Mouse (Mus musculus) limb, embryonic 12.5 days (tissue): ENCODE data around the gene Dph5. TPM values are rescaled to one million over a fixed set of nuclear protein-coding genes. Genes with fewer than 3 reads are reported as not detected.

Source experiments
- ATAC-seq: fragments of 200-750 bp; cut with Nextera tagmentation; 2 replicates; pipeline ENCODE4 v1.8.0; 2017; ENCODE audit warnings: low read depth, moderate TSS enrichment; ENCODE audit not compliant: insufficient number of reproducible peaks, insufficient read depth, low FRiP score, low TSS enrichment
- H3K27ac ChIP-seq: fragments of 300-500 bp; sonication (generic); 2 replicates; pipeline ENCODE4 v1.5.1; 2016; ENCODE audit warnings: mild to moderate bottlenecking, moderate library complexity
- H3K27me3 ChIP-seq: fragments of 300-500 bp; sonication (generic); 2 replicates; pipeline ENCODE4 v1.6.1; 2016; ENCODE audit warnings: mild to moderate bottlenecking, moderate library complexity
- H3K36me3 ChIP-seq: fragments of 300-500 bp; sonication (generic); 2 replicates; pipeline ENCODE4 v1.6.1; 2016; ENCODE audit warnings: mild to moderate bottlenecking, moderate library complexity
- H3K4me1 ChIP-seq: fragments of 300-500 bp; sonication (generic); replicated peaks from 2 replicates; pipeline ENCODE4 v1.6.1; 2016
- H3K4me2 ChIP-seq: fragments of 300-500 bp; sonication (generic); 2 replicates; pipeline ENCODE4 v1.6.1; 2016; ENCODE audit warnings: mild to moderate bottlenecking, moderate library complexity
- H3K4me3 ChIP-seq: fragments of 300-500 bp; sonication (generic); replicated peaks from 2 replicates; pipeline ENCODE4 v1.5.1; 2016; ENCODE audit warnings: mild to moderate bottlenecking
- H3K9ac ChIP-seq: fragments of 300-500 bp; sonication (generic); replicated peaks from 2 replicates; pipeline ENCODE4 v1.6.1; 2016; ENCODE audit warnings: mild to moderate bottlenecking, moderate library complexity
- H3K9me3 ChIP-seq: fragments of 300-500 bp; sonication (generic); 2 replicates; pipeline ENCODE4 v1.6.1; 2016; ENCODE audit warnings: mild to moderate bottlenecking, moderate library complexity
- WGBS: fragments of 180-500 bp; shearing (Covaris S2); methylation state at CpG from one replicate; pipeline ENCODE4 v1.1.7; 2016; 5-methylcytosine and 5-hydroxymethylcytosine counted together
- microRNA-seq: library from miRNA; unstranded; fragments of <30 nt; microRNA quantifications from one replicate; pipeline ENCODE4, GENCODE M21; 2017
- polyA plus RNA-seq: library from polyadenylated mRNA; unstranded; fragments of >200 nt; fragmentation: Nextera tagmentation; extraction: Ambion mirVana; gene quantifications from 2 replicates; pipeline ENCODE4 v1.2.1, GENCODE M21; 2016

The Dph5 gene
- polyA plus RNA-seq, 1 experiment from 2014 or later = 25.7 TPM

DNA sequence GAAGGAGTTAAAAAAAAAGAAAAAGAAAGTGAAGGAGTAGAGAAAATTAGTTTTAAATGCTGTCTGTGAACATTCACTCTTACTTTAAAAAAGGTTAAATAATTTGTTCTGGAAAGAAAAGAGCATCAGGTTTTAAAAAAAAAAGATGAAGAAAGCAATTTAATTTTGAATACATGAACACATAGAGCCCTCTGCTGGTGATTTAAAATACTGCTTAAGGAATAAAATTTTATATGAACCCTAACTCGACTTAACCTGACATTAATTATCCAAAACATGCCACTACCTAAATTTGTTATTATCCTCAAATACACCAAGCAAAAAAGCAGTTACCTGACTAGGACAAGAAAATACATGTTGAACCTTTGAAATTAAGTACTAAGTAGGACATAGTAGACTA is 91.4 kb downstream of the Dph5 start:
- WGBS = 13% methylated on average over 1 of the region's 1 CpGs
- no peak overlapping the region for H3K9ac ChIP-seq
- no peaks in the 10 kb centered on the region for H3K4me1 ChIP-seq
- no peak overlapping the region for H3K4me2 ChIP-seq
- H3K27ac ChIP-seq = no peak overlapping the region
- H3K9me3 ChIP-seq = no peaks in the 10 kb centered on the region
- no peak for ATAC-seq
- no peak overlapping the region for H3K4me3 ChIP-seq
- no peaks in the 10 kb centered on the region for H3K27me3 ChIP-seq
- H3K36me3 ChIP-seq = peaks cover 60% of the 10 kb centered on the region

DNA sequence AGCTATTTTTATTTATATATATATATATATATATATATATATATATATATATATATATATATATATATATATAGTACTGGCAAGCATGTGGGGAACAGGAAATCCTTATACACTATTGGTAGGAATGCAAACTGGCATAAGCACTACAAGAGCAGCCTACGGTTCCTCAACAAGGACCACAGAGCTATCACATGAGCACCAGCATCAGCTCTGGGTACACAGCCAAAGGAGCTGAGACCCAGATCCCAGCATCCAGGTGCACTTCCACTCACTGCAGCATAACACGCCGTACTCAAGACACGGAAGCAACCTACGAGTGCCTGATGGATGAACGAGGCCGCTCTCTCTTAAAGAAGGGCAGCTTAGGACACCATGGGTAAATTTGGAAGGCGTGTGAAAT is 95.6 kb downstream of the Dph5 start:
- no peak for ATAC-seq
- WGBS = 93% methylated on average over 8 of the region's 8 CpGs
- H3K4me3 ChIP-seq = no peak overlapping the region
- H3K9me3 ChIP-seq = no peaks in the 10 kb centered on the region
- no peak overlapping the region for H3K4me2 ChIP-seq
- H3K9ac ChIP-seq = no peak overlapping the region
- H3K27me3 ChIP-seq = no peaks in the 10 kb centered on the region
- H3K27ac ChIP-seq = no peak overlapping the region
- peaks cover 54% of the 10 kb centered on the region for H3K36me3 ChIP-seq
- H3K4me1 ChIP-seq = no peaks in the 10 kb centered on the region

Small RNA genes within 50 kb of the gene (microRNA-seq; reads per million reads assigned to microRNA genes)
- gene Mir669n = not detected

Other genes starting within 250 kb of the Dph5 start
- gene S1pr1, start 172.8 kb upstream of the Dph5 start, polyA plus RNA-seq = 17.0 and 18.5 TPM in 2 replicates
- 24.3 and 30.1 TPM in 2 replicates for gene Slc30a7, start 119.6 kb downstream of the Dph5 start, polyA plus RNA-seq
- gene Extl2, start 119.6 kb downstream of the Dph5 start, polyA plus RNA-seq = 17.0 and 19.9 TPM in 2 replicates
- 77.8 and 87.7 TPM in 2 replicates for gene Vcam1, start 241.9 kb downstream of the Dph5 start, polyA plus RNA-seq